Mouse (Mus musculus): ENCODE results near the gene Maea.

- TF ChIP-seq EP300 (IDR thresholded peaks at IDR 0.05) (no peak), CTCF (IDR thresholded peaks at IDR 0.05) (no peak)
Measured at GRCm38 (mm10) chr5:33343571-33343970, 8.3 kb downstream of the Maea start.

All from lung, postnatal 0 days (tissue).